Mouse (Mus musculus) heart, adult 18-20 months (tissue): Measurements from ENCODE around the gene Syvn1. TPM values are rescaled to one million over a fixed set of nuclear protein-coding genes. Genes with fewer than 3 reads are reported as not detected.

Experiments
- DNase-seq, 2 experiments: peaks; one replicate each; pipeline ENCODE4 v3.0.0; 2021 to 2022; ENCODE audit warnings: mixed read lengths in 1 of 2
- long read RNA-seq, 2 experiments: library from polyadenylated mRNA; stranded (forward); transcript quantifications; one replicate each; pipeline ENCODE4 v2.0.0; 2021
- total RNA-seq, 2 experiments: library from RNA; stranded (reverse); gene quantifications; 2 replicates each; pipeline ENCODE4 v1.2.3; 2021

Gene Syvn1
- 10 to 100 TPM; 21.1 to 21.3 TPM for total RNA-seq
- long read RNA-seq, experiment 1, transcript Syvn1-204 (16 exons, 3,464 nt), result major isoform, 5 of 13 reads
- long read RNA-seq, experiment 1, partial matches to known transcripts, result 7 of 13 reads
- long read RNA-seq, experiment 1, other reads (novel, unspliced or antisense), result 1 of 13 reads
- long read RNA-seq, experiment 2, partial matches to known transcripts, result 3 of 5 reads
- long read RNA-seq, experiment 2, other reads (novel, unspliced or antisense), result 2 of 5 reads

GRCm38 (mm10) chr19:6046294-6047153, at the start of gene Syvn1:
Gene Syvn1 (plus strand): TSS chr19:6046576.
- peak; percentile 95 to 96 for DNase-seq

- no peak for DNase-seq
Measured at GRCm38 (mm10) chr19:5998180-5998579, 48.2 kb upstream of the Syvn1 start.

GRCm38 (mm10) chr19:5999969-6000368, 46.4 kb upstream of the Syvn1 start:
- DNase-seq, result no peak

- DNase-seq, result no peak
Measured at GRCm38 (mm10) chr19:6005541-6005940, 40.8 kb upstream of the Syvn1 start.

- no peak for DNase-seq
Measured at GRCm38 (mm10) chr19:6007013-6007412, 39.4 kb upstream of the Syvn1 start.

GRCm38 (mm10) chr19:6009137-6009536, 37.2 kb upstream of the Syvn1 start:
- no peak for DNase-seq

- DNase-seq, result no peak
Measured at GRCm38 (mm10) chr19:6013691-6014090, 32.7 kb upstream of the Syvn1 start.

GRCm38 (mm10) chr19:6014991-6015510, 31.3 kb upstream of the Syvn1 start:
- peak; percentile 62 to 63 for DNase-seq

- DNase-seq, result peak; percentile 80 to 81
Measured at GRCm38 (mm10) chr19:6015511-6016315, 30.7 kb upstream of the Syvn1 start, which contains the start of gene Capn1. Gene Capn1 (minus strand): TSS chr19:6015897.

- no peak for DNase-seq
Measured at GRCm38 (mm10) chr19:6016532-6016931, 29.8 kb upstream of the Syvn1 start.

GRCm38 (mm10) chr19:6018142-6019089, 28.0 kb upstream of the Syvn1 start:
- DNase-seq, result peak; percentile 84 to 95

- no peak for DNase-seq
Measured at GRCm38 (mm10) chr19:6020276-6020675, 26.1 kb upstream of the Syvn1 start.

- DNase-seq, result no peak
Measured at GRCm38 (mm10) chr19:6023059-6023458, 23.3 kb upstream of the Syvn1 start.

- DNase-seq, result no peak
Measured at GRCm38 (mm10) chr19:6023930-6024329, 22.4 kb upstream of the Syvn1 start.

GRCm38 (mm10) chr19:6028991-6029390, 17.4 kb upstream of the Syvn1 start:
- no peak for DNase-seq

- no peak for DNase-seq
Measured at GRCm38 (mm10) chr19:6029426-6029825, 16.9 kb upstream of the Syvn1 start.

GRCm38 (mm10) chr19:6030520-6031280, 15.7 kb upstream of the Syvn1 start:
- no peak for DNase-seq

- DNase-seq, result no peak
Measured at GRCm38 (mm10) chr19:6035966-6036585, 10.3 kb upstream of the Syvn1 start.

- DNase-seq, result no peak
Measured at GRCm38 (mm10) chr19:6037695-6038094, 8.7 kb upstream of the Syvn1 start.

- no peak for DNase-seq
Measured at GRCm38 (mm10) chr19:6038326-6038725, 8.1 kb upstream of the Syvn1 start.
